In the genomic region with DNA sequence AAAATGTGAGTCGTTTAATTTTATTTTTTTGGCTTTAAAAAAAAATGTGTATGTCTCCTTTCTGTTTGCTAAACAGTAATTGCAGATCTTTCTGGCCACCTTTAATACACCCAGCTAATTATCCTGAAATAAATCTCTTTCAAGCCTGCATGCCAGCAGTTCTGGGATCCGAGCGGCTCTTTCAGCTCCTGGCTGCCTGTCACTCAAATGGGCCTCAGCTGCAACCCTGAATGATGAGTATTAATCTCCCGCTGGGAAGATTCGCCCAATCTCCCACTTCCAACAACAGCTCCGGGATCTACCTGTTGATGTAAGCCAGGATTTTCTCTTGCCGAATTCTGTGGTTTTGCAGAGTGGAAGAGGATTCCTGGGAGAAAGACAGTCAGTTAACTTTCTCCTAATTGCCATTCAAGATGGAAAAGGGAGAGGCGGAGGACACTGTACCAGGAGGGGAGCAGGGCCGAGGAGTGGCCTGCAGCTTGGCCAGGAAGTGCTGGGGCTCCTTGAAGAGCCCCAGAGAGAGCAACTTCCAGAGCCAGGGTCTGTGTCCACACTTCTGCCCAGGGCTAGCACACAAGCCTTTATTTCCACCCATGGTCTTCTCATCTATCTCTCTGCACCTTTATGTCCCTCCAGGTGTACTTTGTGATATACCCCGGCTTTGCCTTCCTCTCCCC, we compare ENCODE assay signal across 17 mouse cellular contexts.
DNase-seq lines count a peak whose midpoint lies in the region; ATAC-seq and TF ChIP-seq lines count a peak whose summit lies in the region.
"Had no signal": no experiment of that assay in that cellular context is flagged by ENCODE, and none has a peak within 500 bp of the region (broad histone marks: within the 10 kb centered on the region; RNA-seq: fewer than 3 reads in every experiment).

No protein-coding gene starts in this region.

- TF ChIP-seq CTCF in midbrain, postnatal 0 days (IDR thresholded peaks at IDR 0.05): no peak
- TF ChIP-seq CTCF in small intestine, adult 2 months (IDR thresholded peaks at IDR 0.05; ENCODE audit: extremely low read depth, insufficient read length, insufficient replicate concordance, low read depth, low read length): no peak

- TF ChIP-seq POLR2A in small intestine, adult 2 months (IDR thresholded peaks at IDR 0.05; ENCODE audit: low read depth, low read length): no peak

- H3K36me3 ChIP-seq in midbrain, embryonic 10.5 days: no peaks in the 10 kb centered on the region
- no peaks in the 10 kb centered on the region for H3K36me3 ChIP-seq in midbrain, postnatal 0 days (ENCODE audit: insufficient read depth, low read length)
- no peaks in the 10 kb centered on the region for H3K36me3 ChIP-seq in hindbrain, embryonic 14.5 days (replicated peaks; ENCODE audit: control insufficient read depth, insufficient read depth)
- no peaks in the 10 kb centered on the region for H3K36me3 ChIP-seq in small intestine, adult 2 months (ENCODE audit: control insufficient read depth, insufficient read depth, low read length)
- H3K36me3 ChIP-seq: heart, embryonic 12.5 days; intestine, embryonic 15.5 days; liver, embryonic 12.5 days; lung, embryonic 15.5 days had no signal

- H3K27ac ChIP-seq in midbrain, embryonic 10.5 days (replicated peaks): no peak overlapping the region
- no peak overlapping the region for H3K27ac ChIP-seq in midbrain, postnatal 0 days (ENCODE audit: low read depth, low read length)
- no peak overlapping the region for H3K27ac ChIP-seq in hindbrain, embryonic 14.5 days
- peak overlapping the region; percentile 49; the same call in 1 of the 2 replicates for H3K27ac ChIP-seq in small intestine, adult 2 months (ENCODE audit: insufficient read depth, low read depth, low read length)
- H3K27ac ChIP-seq: intestine, embryonic 15.5 days; liver, embryonic 12.5 days; lung, embryonic 15.5 days had no signal

- 18% methylated on average over 10 of the region's 10 CpGs for WGBS in midbrain, embryonic 10.5 days
- 21% methylated on average over 10 of the region's 10 CpGs for WGBS in midbrain, postnatal 0 days
- WGBS in hindbrain, embryonic 14.5 days: 18% methylated on average over 10 of the region's 10 CpGs
- 84% methylated on average over 10 of the region's 10 CpGs for WGBS in small intestine, adult 2 months

- H3K4me1 ChIP-seq in midbrain, embryonic 10.5 days: peaks cover 25% of the 10 kb centered on the region
- H3K4me1 ChIP-seq in midbrain, postnatal 0 days (ENCODE audit: insufficient read depth, low read length): peaks cover 4% of the 10 kb centered on the region; the same call in 1 of the 2 replicates
- peaks cover 8% of the 10 kb centered on the region for H3K4me1 ChIP-seq in hindbrain, embryonic 14.5 days (replicated peaks; ENCODE audit: control insufficient read depth, insufficient read depth, low read length)
- peaks cover 6% of the 10 kb centered on the region; the same call in 1 of the 2 replicates for H3K4me1 ChIP-seq in small intestine, adult 2 months (ENCODE audit: control insufficient read depth, insufficient read depth, insufficient read length, low read length)
- H3K4me1 ChIP-seq: heart, embryonic 12.5 days; liver, embryonic 12.5 days had no signal

- no peak overlapping the region for H3K4me2 ChIP-seq in midbrain, postnatal 0 days (ENCODE audit: low read depth, low read length, poor library complexity, severe bottlenecking)
- H3K4me2 ChIP-seq in hindbrain, embryonic 14.5 days (replicated peaks): no peak overlapping the region
- H3K4me2 ChIP-seq: heart, embryonic 12.5 days; intestine, embryonic 15.5 days; liver, embryonic 12.5 days; lung, embryonic 15.5 days had no signal

- peaks cover 9% of the 10 kb centered on the region; the same call in 1 of the 2 replicates for H3K27me3 ChIP-seq in midbrain, embryonic 10.5 days (ENCODE audit: low read depth, poor library complexity, severe bottlenecking)
- no peaks in the 10 kb centered on the region for H3K27me3 ChIP-seq in midbrain, postnatal 0 days (ENCODE audit: insufficient read depth, low read length)
- no peaks in the 10 kb centered on the region for H3K27me3 ChIP-seq in hindbrain, embryonic 14.5 days (ENCODE audit: control insufficient read depth, insufficient read depth, low read length)
- H3K27me3 ChIP-seq in small intestine, adult 2 months (ENCODE audit: control insufficient read depth, insufficient read depth, low read length): no peaks in the 10 kb centered on the region
- H3K27me3 ChIP-seq: heart, embryonic 12.5 days; intestine, embryonic 15.5 days; liver, embryonic 12.5 days; lung, embryonic 15.5 days had no signal

- no peak for ATAC-seq in midbrain, postnatal 0 days (ENCODE audit: low FRiP score)
- peak; percentile 69; the same call in 1 of the 2 replicates for ATAC-seq in hindbrain, embryonic 14.5 days (ENCODE audit: low FRiP score)
- ATAC-seq: liver, embryonic 12.5 days had no signal

- H3K4me3 ChIP-seq in midbrain, embryonic 10.5 days: 0 out of 2 replicates have a peak overlapping the region, but pooled peaks have one; percentile 12
- H3K4me3 ChIP-seq in midbrain, postnatal 0 days (ENCODE audit: low read depth, low read length): no peak overlapping the region
- H3K4me3 ChIP-seq in hindbrain, embryonic 14.5 days (replicated peaks; ENCODE audit: low read length): no peak overlapping the region
- H3K4me3 ChIP-seq in small intestine, adult 2 months (ENCODE audit: low read depth, low read length): no peak overlapping the region
- H3K4me3 ChIP-seq: heart, embryonic 12.5 days; intestine, embryonic 15.5 days; liver, embryonic 12.5 days; lung, embryonic 15.5 days; myocyte had no signal

- no peaks in the 10 kb centered on the region for H3K9me3 ChIP-seq in midbrain, embryonic 10.5 days (replicated peaks)
- H3K9me3 ChIP-seq in midbrain, postnatal 0 days (ENCODE audit: low read length): no peaks in the 10 kb centered on the region
- no peaks in the 10 kb centered on the region for H3K9me3 ChIP-seq in hindbrain, embryonic 14.5 days (ENCODE audit: control insufficient read depth, low read length)
- H3K9me3 ChIP-seq: heart, embryonic 12.5 days; intestine, embryonic 15.5 days; liver, embryonic 12.5 days; lung, embryonic 15.5 days had no signal

- peak; percentile 34 for DNase-seq in embryo, embryonic 11 days
- DNase-seq in embryo, embryonic 10 days (ENCODE audit: low spot score): no peak
- DNase-seq in midbrain, embryonic 10.5 days (ENCODE audit: low spot score): no peak
- no peak for DNase-seq in midbrain, postnatal 0 days (ENCODE audit: low spot score)
- no peak for DNase-seq in hindbrain, embryonic 14.5 days (ENCODE audit: low spot score)
- no peak for DNase-seq in kidney, postnatal 10 days
- DNase-seq in cerebellum, adult 11 months: no peak
- DNase-seq: adrenal gland, postnatal 10 days; cerebellum, adult 2 months; heart, postnatal 36 days; thymus, postnatal 4 days had no signal

- no peak overlapping the region for H3K9ac ChIP-seq in midbrain, postnatal 0 days (replicated peaks; ENCODE audit: low read length, poor library complexity, severe bottlenecking)
- no peak overlapping the region for H3K9ac ChIP-seq in hindbrain, embryonic 14.5 days
- H3K9ac ChIP-seq: heart, embryonic 12.5 days; intestine, embryonic 15.5 days; liver, embryonic 12.5 days; lung, embryonic 15.5 days had no signal
